Mouse (Mus musculus) E14TG2a.4 (cell line): ENCODE data around the gene Ebpl.

Source experiments
- CTCF ChIP-seq: conservative IDR thresholded peaks from 2 replicates; pipeline ENCODE4 v1.5.1; 2014; ENCODE audit warnings: low read length
- POU5F1 ChIP-seq: IDR thresholded peaks from 2 replicates; pipeline ENCODE4 v1.6.1; 2014; ENCODE audit warnings: low read length, borderline replicate concordance

- no peak for TF ChIP-seq CTCF
- TF ChIP-seq POU5F1, result no peak
Observed at GRCm38 (mm10) chr14:61407055-61407454, 46.8 kb upstream of the Ebpl start.
